In genomic region chr1:53393936-53394760, GRCm38 (mm10) we compare ENCODE assay signal across 13 mouse cellular contexts. TPM values are rescaled to one million over a fixed set of nuclear protein-coding genes. Genes with fewer than 3 reads are reported as not detected.
DNase-seq lines count a peak whose midpoint lies in the region; ATAC-seq lines count a peak whose summit lies in the region.
"Not testable (repeated sequence)": the region's sequence is repeated elsewhere in the genome, so short reads cannot be mapped to it uniquely, and the experiment has no call there.
"Had no signal": no experiment of that assay in that cellular context is flagged by ENCODE, and none has a peak within 500 bp of the region (broad histone marks: within the 10 kb centered on the region; RNA-seq: fewer than 3 reads in every experiment).

No protein-coding gene starts in this region.

- H3K4me3 ChIP-seq in embryonic facial prominence, embryonic 15.5 days (replicated peaks); neural tube, embryonic 12.5 days; stomach, embryonic 16.5 days (replicated peaks; ENCODE audit: low read length): not testable (repeated sequence)
- peak overlapping the region; percentile 25 for H3K4me3 ChIP-seq in limb, embryonic 13.5 days

- 24% methylated on average over 21 of the region's 21 CpGs for WGBS in embryonic facial prominence, embryonic 15.5 days
- 23% methylated on average over 21 of the region's 21 CpGs for WGBS in limb, embryonic 13.5 days
- WGBS in neural tube, embryonic 12.5 days, result 40% methylated on average over 21 of the region's 21 CpGs
- WGBS in stomach, embryonic 16.5 days, result 28% methylated on average over 21 of the region's 21 CpGs

- H3K27ac ChIP-seq in embryonic facial prominence, embryonic 15.5 days (replicated peaks); neural tube, embryonic 12.5 days; stomach, embryonic 16.5 days (ENCODE audit: low read length): not testable (repeated sequence)
- H3K27ac ChIP-seq in limb, embryonic 13.5 days, result peak overlapping the region; percentile 28; the same call in 1 of the 2 replicates

- H3K4me2 ChIP-seq in embryonic facial prominence, embryonic 15.5 days (replicated peaks), result peak overlapping the region; percentile 36
- H3K4me2 ChIP-seq in limb, embryonic 13.5 days (replicated peaks), result peak overlapping the region; percentile 56
- H3K4me2 ChIP-seq in neural tube, embryonic 12.5 days (replicated peaks), result peak overlapping the region; percentile 24; the same call in 1 of the 2 replicates
- peak overlapping the region; percentile 32; the same call in 1 of the 2 replicates for H3K4me2 ChIP-seq in stomach, embryonic 16.5 days (ENCODE audit: low read depth, low read length)

- not testable (repeated sequence) for H3K27me3 ChIP-seq in embryonic facial prominence, embryonic 15.5 days; limb, embryonic 13.5 days; neural tube, embryonic 12.5 days (replicated peaks); stomach, embryonic 16.5 days (ENCODE audit: control insufficient read depth, insufficient read depth, low read length)

- not testable (repeated sequence) for H3K4me1 ChIP-seq in embryonic facial prominence, embryonic 15.5 days; limb, embryonic 13.5 days; neural tube, embryonic 12.5 days; stomach, embryonic 16.5 days (ENCODE audit: control insufficient read depth, insufficient read depth, low read length)

- not testable (repeated sequence) for H3K9ac ChIP-seq in embryonic facial prominence, embryonic 15.5 days; neural tube, embryonic 12.5 days; stomach, embryonic 16.5 days (ENCODE audit: low read length)
- 0 out of 2 replicates have a peak overlapping the region, but pooled peaks have one; percentile 51 for H3K9ac ChIP-seq in limb, embryonic 13.5 days

- not testable (repeated sequence) for H3K9me3 ChIP-seq in embryonic facial prominence, embryonic 15.5 days (replicated peaks); limb, embryonic 13.5 days; neural tube, embryonic 12.5 days; stomach, embryonic 16.5 days (replicated peaks; ENCODE audit: control insufficient read depth, low read length)

- peak; percentile 3 to 9 for DNase-seq in cerebellum, adult 18-20 months
- DNase-seq in heart, adult 18-20 months, result peak; percentile 8 to 15
- DNase-seq in heart, postnatal 4 days, result peak; percentile 25
- peak; percentile 5 to 54 for DNase-seq in kidney, postnatal 25 days

- not testable (repeated sequence) for ATAC-seq in embryonic facial prominence, embryonic 15.5 days (ENCODE audit: insufficient number of reproducible peaks, low FRiP score, low TSS enrichment, low read depth); neural tube, embryonic 12.5 days (ENCODE audit: low FRiP score, low read depth); stomach, embryonic 16.5 days (ENCODE audit: insufficient read depth, low FRiP score)
- peak; percentile 67 for ATAC-seq in limb, embryonic 13.5 days (ENCODE audit: low FRiP score, low read depth)

- not testable (repeated sequence) for H3K36me3 ChIP-seq in embryonic facial prominence, embryonic 15.5 days; limb, embryonic 13.5 days; neural tube, embryonic 12.5 days; stomach, embryonic 16.5 days (ENCODE audit: control insufficient read depth, insufficient read depth, low read length)

RNA-seq across cellular contexts. Expression of gene Asnsd1, which starts 41.6 kb away (rescaled TPM):
- 64.0 and 65.4 TPM in 2 replicates for polyA plus RNA-seq in embryonic facial prominence, embryonic 15.5 days (2015; fragmentation: Nextera tagmentation; extraction: Ambion mirVana)
- total RNA-seq in heart, adult 18-20 months (2021), result 10 to 100 TPM; 61.6 to 65.3 TPM
- total RNA-seq in heart, postnatal 4 days (2021), result 10 to 100 TPM; 42.3 to 47.3 TPM
- polyA plus RNA-seq in limb, embryonic 13.5 days (2015; fragmentation: Nextera tagmentation; extraction: Ambion mirVana), result 81.0 and 88.6 TPM in 2 replicates
- 74.0 and 80.7 TPM in 2 replicates for polyA plus RNA-seq in neural tube, embryonic 12.5 days (2016; fragmentation: Nextera tagmentation; extraction: Ambion mirVana)
- polyA plus RNA-seq in stomach, embryonic 16.5 days (2015; fragmentation: Nextera tagmentation; extraction: Ambion mirVana), result 67.5 and 67.6 TPM in 2 replicates

RNA-seq across cellular contexts. Expression of gene Gm28551, which starts 41.7 kb away (rescaled TPM):
- 0.52 and 0.67 TPM in 2 replicates for polyA plus RNA-seq in embryonic facial prominence, embryonic 15.5 days (2015; fragmentation: Nextera tagmentation; extraction: Ambion mirVana)
- total RNA-seq in heart, adult 18-20 months (2021), result not detected
- not detected for total RNA-seq in heart, postnatal 4 days (2021)
- 1.2 and 1.3 TPM in 2 replicates for polyA plus RNA-seq in limb, embryonic 13.5 days (2015; fragmentation: Nextera tagmentation; extraction: Ambion mirVana)
- polyA plus RNA-seq in neural tube, embryonic 12.5 days (2016; fragmentation: Nextera tagmentation; extraction: Ambion mirVana), result 0.72 and 1.2 TPM in 2 replicates
- polyA plus RNA-seq in stomach, embryonic 16.5 days (2015; fragmentation: Nextera tagmentation; extraction: Ambion mirVana), result 0.74 and 0.84 TPM in 2 replicates
- total RNA-seq: granulocyte monocyte progenitor cell, adult 5-6 weeks; megakaryocyte, adult 5-6 weeks; neutrophil, adult 5-6 weeks had no signal
- polyA plus RNA-seq: erythroblast, embryonic 14.5 days had no signal

RNA-seq across cellular contexts. Expression of gene Asdurf, which starts 41.7 kb away (rescaled TPM):
- polyA plus RNA-seq in embryonic facial prominence, embryonic 15.5 days (2015; fragmentation: Nextera tagmentation; extraction: Ambion mirVana), result 9.3 TPM in 1 of 2 replicates, not detected in the other
- total RNA-seq in heart, adult 18-20 months (2021), result not detected
- not detected for total RNA-seq in heart, postnatal 4 days (2021)
- polyA plus RNA-seq in limb, embryonic 13.5 days (2015; fragmentation: Nextera tagmentation; extraction: Ambion mirVana), result 1.2 and 18.1 TPM in 2 replicates
- polyA plus RNA-seq in neural tube, embryonic 12.5 days (2016; fragmentation: Nextera tagmentation; extraction: Ambion mirVana), result 12.2 and 18.8 TPM in 2 replicates
- polyA plus RNA-seq in stomach, embryonic 16.5 days (2015; fragmentation: Nextera tagmentation; extraction: Ambion mirVana), result 2.0 TPM in 1 of 2 replicates, not detected in the other
- polyA plus RNA-seq: erythroblast, embryonic 14.5 days; liver, embryonic 12.5 days had no signal
